Mouse (Mus musculus): Measurements from ENCODE around the gene Gm28035. TPM values are rescaled to one million over a fixed set of nuclear protein-coding genes. Genes with fewer than 3 reads are reported as not detected.
A peak's percentile ranks its signal among the peaks of the same experiment; 100 is the strongest.

The Gm28035 gene
- total RNA-seq, 2 experiments from 2014 or later, result 6.7 to 7.3 TPM

DNA sequence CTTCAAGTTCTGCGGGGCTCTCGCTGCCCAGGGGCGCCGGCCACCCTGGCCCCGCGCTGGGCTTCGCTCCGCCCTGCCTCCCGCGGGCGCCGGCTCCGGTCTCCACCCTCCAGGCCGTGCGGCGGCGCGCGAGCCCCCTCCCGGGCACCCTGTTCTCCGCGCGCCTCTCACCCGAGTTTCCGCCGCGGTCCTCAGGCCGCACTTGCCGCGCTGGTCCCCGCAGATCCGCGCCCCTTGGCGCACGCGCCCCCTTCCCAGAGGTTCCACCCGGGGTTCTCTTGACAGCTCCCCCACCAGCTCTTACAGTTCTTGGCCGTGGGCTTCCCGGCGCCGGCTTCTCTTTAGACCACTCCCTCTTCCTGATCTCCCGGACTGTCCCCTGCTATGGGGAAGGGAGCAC is 2.5 kb upstream of the Gm28035 start:
- peak; percentile 60 to 67 for DNase-seq (ENCODE audit: low spot score in 2 of 2)

GRCm38 (mm10) chr2:30238906-30239465 is 1.4 kb upstream of the Gm28035 start:
- no peak for DNase-seq (ENCODE audit: low spot score in 2 of 2)

- no peak for DNase-seq (ENCODE audit: low spot score in 2 of 2)
These were observed 590 bp upstream of the Gm28035 start for GRCm38 (mm10) chr2:30239777-30240176.

DNA sequence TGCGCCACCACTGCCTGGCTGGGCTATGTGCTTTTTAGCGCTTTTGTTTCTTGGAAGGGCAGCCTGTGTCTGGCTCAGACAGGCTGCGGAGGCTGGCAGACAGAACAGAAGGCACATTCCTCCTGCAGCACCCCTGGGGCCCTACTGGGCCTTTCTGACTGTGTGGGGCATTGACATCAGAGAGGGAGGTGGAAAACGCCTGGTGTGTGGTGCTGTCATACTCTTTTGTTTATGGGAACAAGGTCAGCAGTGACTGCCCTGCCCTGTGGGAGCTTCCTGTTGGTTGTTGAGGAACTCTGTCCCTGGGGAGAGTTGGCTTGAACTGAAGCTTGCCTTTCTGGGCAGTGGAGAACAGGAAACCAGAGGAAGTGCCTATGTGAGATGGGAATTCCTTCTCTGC is 2.1 kb downstream of the Gm28035 start:
- DNase-seq (ENCODE audit: low spot score in 2 of 2), result no peak

DNA sequence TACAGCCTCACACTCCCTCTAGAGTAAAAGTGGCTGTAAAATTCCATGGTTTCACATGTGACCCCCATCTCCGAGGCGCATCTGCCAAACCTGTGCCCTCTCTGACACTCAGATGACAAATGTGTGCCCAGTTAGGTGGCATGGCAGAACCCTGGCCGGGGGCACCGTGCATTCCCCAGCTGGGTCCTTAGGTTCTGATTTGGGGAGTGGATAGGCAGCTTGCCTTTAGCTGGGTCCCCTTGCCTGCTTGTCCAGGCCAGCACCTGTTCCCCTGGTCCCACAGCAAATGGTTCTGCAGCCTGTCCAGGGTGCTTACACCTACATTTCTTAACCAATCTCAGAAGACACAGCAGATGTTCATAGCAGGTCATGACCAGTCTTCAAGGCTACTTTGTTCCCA is 3.0 kb downstream of the Gm28035 start:
- no peak for DNase-seq (ENCODE audit: low spot score in 2 of 2)

- no peak for DNase-seq (ENCODE audit: low spot score in 2 of 2)
These were observed 4.3 kb downstream of the Gm28035 start for GRCm38 (mm10) chr2:30244595-30245178.

DNA sequence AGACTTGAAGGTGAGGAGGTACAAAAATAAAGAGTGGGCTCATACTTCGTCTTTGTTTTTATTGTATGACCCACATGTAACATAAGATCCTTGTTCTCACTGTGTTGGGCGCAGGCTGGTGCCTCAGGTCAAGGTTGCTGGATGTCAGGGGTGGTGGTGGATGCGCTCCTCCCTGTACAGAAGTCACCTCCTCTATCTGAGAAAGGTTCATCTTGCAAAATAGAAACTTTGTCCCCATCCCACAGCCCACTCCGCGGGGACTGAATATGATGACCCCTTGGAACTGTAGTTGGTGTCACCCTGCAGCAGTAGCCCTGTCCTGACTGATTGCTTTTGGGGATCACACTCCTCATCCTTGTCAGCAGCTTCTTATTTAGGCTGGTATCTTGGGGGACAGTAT is 6.7 kb downstream of the Gm28035 start:
- no peak for DNase-seq (ENCODE audit: low spot score in 2 of 2)

DNA sequence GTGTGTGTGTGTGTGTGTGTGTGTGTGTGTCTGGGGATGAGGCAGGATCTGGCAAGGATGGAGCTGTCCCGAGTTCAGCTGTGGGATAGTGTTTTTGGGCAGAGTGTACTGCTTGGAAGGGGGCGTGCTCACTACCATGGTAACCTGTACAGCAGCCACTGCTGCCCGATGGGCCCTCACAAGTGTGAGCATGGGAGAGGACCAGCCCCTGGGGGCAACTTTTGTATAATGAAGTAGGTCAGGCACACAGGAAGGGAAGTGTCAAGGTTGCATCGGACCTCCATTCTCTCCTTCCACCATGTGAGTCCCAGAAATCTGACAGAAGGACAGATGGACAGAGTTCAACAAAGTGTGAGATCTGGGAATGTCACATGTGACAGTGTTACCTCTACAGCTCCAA is 7.3 kb downstream of the Gm28035 start:
- DNase-seq (ENCODE audit: low spot score in 2 of 2), result no peak

DNA sequence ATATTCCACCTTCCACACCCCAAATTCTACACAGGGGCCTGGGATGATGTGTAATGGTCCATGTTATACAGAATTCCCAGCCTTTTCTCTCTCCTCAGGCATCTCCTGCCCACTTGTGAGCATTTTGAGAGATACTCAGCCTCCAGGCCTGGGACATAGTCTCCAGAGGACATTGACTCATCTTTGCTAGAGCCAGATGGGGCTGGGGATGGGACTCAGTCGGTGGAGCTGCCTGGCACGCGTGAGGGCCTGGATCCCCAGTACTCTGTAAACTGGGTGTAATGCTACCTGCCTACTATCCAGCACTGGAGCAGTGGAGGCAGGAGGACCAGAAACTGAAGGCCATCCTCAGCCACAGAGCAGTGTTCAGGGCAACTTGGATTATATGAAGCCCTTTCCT is 8.8 kb downstream of the Gm28035 start:
- no peak for DNase-seq (ENCODE audit: low spot score in 2 of 2)

- no peak for DNase-seq (ENCODE audit: low spot score in 2 of 2)
These were observed 10.1 kb downstream of the Gm28035 start for GRCm38 (mm10) chr2:30250166-30251128.

- DNase-seq (ENCODE audit: low spot score in 2 of 2), result no peak
These were observed 11.2 kb downstream of the Gm28035 start for GRCm38 (mm10) chr2:30251417-30252104.

- DNase-seq (ENCODE audit: low spot score in 2 of 2), result no peak
These were observed 12.2 kb downstream of the Gm28035 start for GRCm38 (mm10) chr2:30252521-30252920.

DNA sequence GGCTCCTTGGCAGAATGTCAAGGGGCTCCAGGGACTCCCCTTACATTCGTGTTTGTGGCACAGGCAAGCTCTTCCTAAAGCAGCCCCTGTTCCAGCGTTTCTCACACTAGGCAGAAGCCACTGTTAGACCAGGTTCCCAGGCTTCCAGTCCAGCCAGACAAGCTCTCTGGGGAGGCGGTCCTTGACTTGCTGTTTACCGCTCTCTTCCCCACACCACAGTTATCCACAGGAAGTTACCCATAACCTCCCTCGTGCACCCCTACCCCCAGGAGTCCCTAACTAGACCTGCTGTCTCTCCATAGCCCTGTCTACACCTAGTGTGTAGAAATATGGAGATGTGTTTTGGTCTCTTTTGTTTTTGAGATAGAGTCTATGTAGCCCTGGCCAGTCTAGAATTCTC is 13.4 kb downstream of the Gm28035 start:
- DNase-seq (ENCODE audit: low spot score in 2 of 2), result no peak

DNA sequence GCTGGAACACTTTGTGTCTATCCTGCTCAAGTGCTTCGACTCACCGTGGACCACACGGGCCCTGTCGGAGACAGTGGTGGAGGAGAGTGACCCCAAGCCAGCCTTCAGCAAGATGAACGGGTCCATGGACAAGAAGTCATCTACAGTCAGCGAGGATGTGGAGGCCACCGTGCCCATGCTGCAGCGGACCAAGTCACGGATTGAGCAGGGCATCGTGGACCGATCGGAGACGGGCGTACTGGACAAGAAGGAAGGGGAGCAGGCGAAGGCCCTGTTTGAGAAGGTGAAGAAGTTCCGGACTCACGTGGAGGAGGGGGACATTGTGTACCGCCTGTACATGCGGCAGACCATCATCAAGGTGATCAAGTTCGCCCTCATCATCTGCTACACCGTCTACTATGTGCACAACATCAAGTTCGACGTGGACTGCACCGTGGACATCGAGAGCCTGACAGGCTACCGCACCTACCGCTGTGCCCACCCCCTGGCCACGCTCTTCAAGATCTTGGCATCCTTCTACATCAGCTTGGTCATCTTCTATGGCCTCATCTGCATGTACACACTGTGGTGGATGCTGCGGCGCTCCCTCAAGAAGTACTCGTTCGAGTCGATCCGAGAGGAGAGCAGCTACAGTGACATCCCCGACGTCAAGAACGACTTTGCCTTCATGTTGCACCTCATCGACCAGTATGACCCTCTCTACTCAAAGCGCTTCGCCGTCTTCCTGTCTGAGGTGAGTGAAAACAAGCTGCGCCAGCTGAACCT is 15.4 kb downstream of the Gm28035 start:
- DNase-seq (ENCODE audit: low spot score in 2 of 2), result no peak

GRCm38 (mm10) chr2:30256616-30257350 is 16.4 kb downstream of the Gm28035 start:
- DNase-seq (ENCODE audit: low spot score in 2 of 2), result no peak

- no peak for DNase-seq (ENCODE audit: low spot score in 2 of 2)
These were observed 17.5 kb downstream of the Gm28035 start for GRCm38 (mm10) chr2:30257699-30258460.

DNA sequence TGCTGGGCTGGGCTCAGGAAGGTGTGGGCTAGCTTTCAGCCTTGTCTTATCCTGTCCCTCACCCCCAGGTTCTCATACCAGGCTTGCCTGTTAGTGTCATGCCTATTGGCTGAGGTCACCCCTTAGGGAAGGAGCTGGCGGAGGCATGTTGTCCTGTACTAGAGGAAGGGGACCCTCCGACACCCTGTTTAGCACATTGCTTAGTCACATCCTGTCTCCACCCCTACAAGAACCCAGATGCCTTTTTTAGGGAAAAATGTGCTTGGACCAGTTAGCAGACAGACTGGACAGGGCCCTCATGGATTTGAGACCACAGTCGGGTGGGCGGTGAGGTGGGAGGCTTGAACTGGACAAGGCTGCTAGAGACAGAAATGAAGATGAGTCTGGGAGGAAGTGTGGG is 18.2 kb downstream of the Gm28035 start:
- no peak for DNase-seq (ENCODE audit: low spot score in 2 of 2)

GRCm38 (mm10) chr2:30259131-30260064 is 19.0 kb downstream of the Gm28035 start:
- no peak for DNase-seq (ENCODE audit: low spot score in 2 of 2)

All from layer of hippocampus, postnatal 14 days (tissue).